Mouse (Mus musculus) myocyte (in vitro differentiated cells): ENCODE measurements around the gene Tfap2e. TPM values are rescaled to one million over a fixed set of nuclear protein-coding genes. Genes with fewer than 3 reads are reported as not detected.

Source experiments
- H3K27me3 ChIP-seq: one replicate; pipeline ENCODE4 v1.6.1; 2011; ENCODE audit not compliant: control insufficient read depth, insufficient read depth, insufficient read length
- H3K36me3 ChIP-seq: one replicate; pipeline ENCODE4 v1.6.1; 2011; ENCODE audit not compliant: control insufficient read depth, insufficient read depth
- H3K4me2 ChIP-seq: one replicate; pipeline ENCODE4 v1.6.1; 2011; ENCODE audit warnings: low read depth, control low read depth
- H3K4me3 ChIP-seq: one replicate; pipeline ENCODE4 v1.5.1; 2011; ENCODE audit warnings: mild to moderate bottlenecking, control low read depth, moderate library complexity
- H3K79me2 ChIP-seq: one replicate; pipeline ENCODE4 v1.6.1; 2011; ENCODE audit not compliant: control insufficient read depth, insufficient read depth
- H3ac ChIP-seq: one replicate; pipeline ENCODE4 v1.6.1; 2011; ENCODE audit not compliant: control insufficient read depth, insufficient read length
- CEBPB ChIP-seq: IDR thresholded peaks from 2 replicates; pipeline ENCODE4 v1.6.1; 2011; ENCODE audit warnings: mild to moderate bottlenecking, moderate library complexity; ENCODE audit not compliant: poor library complexity, insufficient read depth, severe bottlenecking
- E2F4 ChIP-seq: IDR thresholded peaks from one replicate; pipeline ENCODE4 v1.6.1; 2011; ENCODE audit warnings: mild to moderate bottlenecking, control low read depth, moderate library complexity; ENCODE audit not compliant: insufficient read depth
- MAX ChIP-seq: IDR thresholded peaks from one replicate; pipeline ENCODE4 v1.6.1; 2011; ENCODE audit warnings: low read depth, mild to moderate bottlenecking, control low read depth
- MYOD1 ChIP-seq, 3 experiments: IDR thresholded peaks; one replicate each; pipeline ENCODE4 v1.6.1; 2011; ENCODE audit warnings: control low read depth in 2 of 3, low read depth in 2 of 3, mild to moderate bottlenecking in 2 of 3, moderate library complexity in 1 of 3; ENCODE audit not compliant: insufficient read length in 2 of 3, control insufficient read depth in 1 of 3
- MYOG ChIP-seq, 3 experiments: IDR thresholded peaks; one replicate each; pipeline ENCODE4 v1.6.1; 2011; ENCODE audit warnings: control low read depth in 2 of 3, low read depth in 2 of 3, mild to moderate bottlenecking in 2 of 3; ENCODE audit not compliant: insufficient read length in 2 of 3, control insufficient read depth in 1 of 3, insufficient read depth in 1 of 3
- POLR2A ChIP-seq: IDR thresholded peaks from one replicate; pipeline ENCODE4 v1.6.1; 2011; ENCODE audit warnings: low read depth, mild to moderate bottlenecking, control low read depth, moderate library complexity; ENCODE audit not compliant: insufficient read length
- POLR2AphosphoS2 ChIP-seq: IDR thresholded peaks from one replicate; pipeline ENCODE4 v1.6.1; 2011; ENCODE audit warnings: low read depth, control low read depth; ENCODE audit not compliant: insufficient read length
- REST ChIP-seq: IDR thresholded peaks from one replicate; pipeline ENCODE4 v1.6.1; 2011; ENCODE audit warnings: mild to moderate bottlenecking, control low read depth, moderate library complexity; ENCODE audit not compliant: insufficient read depth, insufficient read length
- SRF ChIP-seq: IDR thresholded peaks from one replicate; pipeline ENCODE4 v1.6.1; 2011; ENCODE audit warnings: low read depth; ENCODE audit not compliant: control insufficient read depth, insufficient read length
- TCF12 ChIP-seq: IDR thresholded peaks from one replicate; pipeline ENCODE4 v1.6.1; 2011; ENCODE audit warnings: mild to moderate bottlenecking, control low read depth; ENCODE audit not compliant: poor library complexity, insufficient read depth, severe bottlenecking
- TCF3 ChIP-seq: IDR thresholded peaks from one replicate; pipeline ENCODE4 v1.6.1; 2011; ENCODE audit warnings: low read depth, control low read depth; ENCODE audit not compliant: insufficient read length
- USF1 ChIP-seq: IDR thresholded peaks from one replicate; pipeline ENCODE4 v1.6.1; 2011; ENCODE audit warnings: low read depth, mild to moderate bottlenecking, control low read depth, moderate library complexity
- polyA plus RNA-seq: library from polyadenylated mRNA; unstranded; fragments of >200 nt; fragmentation: generic; extraction: Trizol; gene quantifications from one replicate; pipeline ENCODE4 v1.2.1, GENCODE M21; 2012; ENCODE audit warnings: missing spikeins

Tfap2e gene
- polyA plus RNA-seq, 1 experiment = 0.02 TPM

- Histone ChIP-seq H3K4me3 (no peak overlapping the region), H3K36me3 (peaks cover 24% of the 10 kb centered on the region), H3K79me2 (peaks cover under 1% of the 10 kb centered on the region), H3ac (no peak overlapping the region), H3K27me3 (no peaks in the 10 kb centered on the region), H3K4me2 (no peak overlapping the region)
- TF ChIP-seq REST (no peak), MYOD1 (IDR thresholded peaks at IDR 0.05; ENCODE audit: control insufficient read depth in 1 of 3, insufficient read length in 2 of 3, low read depth in 2 of 3) (no peak), MAX (no peak), CEBPB (no peak), SRF (no peak), TCF3 (no peak), POLR2A (no peak), E2F4 (no peak), TCF12 (no peak), POLR2AphosphoS2 (no peak), USF1 (no peak), MYOG (IDR thresholded peaks at IDR 0.05; ENCODE audit: control insufficient read depth in 1 of 3, insufficient read depth in 1 of 3, insufficient read length in 2 of 3, low read depth in 2 of 3) (no peak)
Observed at GRCm38 (mm10) chr4:126756766-126757165, 20.7 kb upstream of the Tfap2e start.

- no peak for TF ChIP-seq USF1
- no peak for TF ChIP-seq E2F4
- no peak for TF ChIP-seq MAX
- no peak for TF ChIP-seq POLR2AphosphoS2
- no peak for TF ChIP-seq MYOG (IDR thresholded peaks at IDR 0.05; ENCODE audit: control insufficient read depth in 1 of 3, insufficient read depth in 1 of 3, insufficient read length in 2 of 3, low read depth in 2 of 3)
- TF ChIP-seq TCF3 = no peak
- TF ChIP-seq REST = no peak
- no peak for TF ChIP-seq CEBPB
- TF ChIP-seq TCF12 = no peak
- TF ChIP-seq SRF = no peak
- no peak for TF ChIP-seq MYOD1 (IDR thresholded peaks at IDR 0.05; ENCODE audit: control insufficient read depth in 1 of 3, insufficient read length in 2 of 3, low read depth in 2 of 3)
- peaks cover 4% of the 10 kb centered on the region for H3K79me2 ChIP-seq
- peak overlapping the region; percentile 95 for H3K4me2 ChIP-seq
- H3ac ChIP-seq = no peak overlapping the region
- H3K27me3 ChIP-seq = no peaks in the 10 kb centered on the region
- peaks cover 12% of the 10 kb centered on the region for H3K36me3 ChIP-seq
- H3K4me3 ChIP-seq = peak overlapping the region; percentile 81
Observed at GRCm38 (mm10) chr4:126754736-126755374, 18.8 kb upstream of the Tfap2e start.

- peaks cover 4% of the 10 kb centered on the region for H3K79me2 ChIP-seq
- no peak for TF ChIP-seq POLR2A
- no peak for TF ChIP-seq POLR2AphosphoS2
- no peak for TF ChIP-seq MYOG (IDR thresholded peaks at IDR 0.05; ENCODE audit: control insufficient read depth in 1 of 3, insufficient read depth in 1 of 3, insufficient read length in 2 of 3, low read depth in 2 of 3)
- TF ChIP-seq USF1 = no peak
- no peak for TF ChIP-seq TCF3
- TF ChIP-seq TCF12 = no peak
- TF ChIP-seq REST = no peak
- no peak for TF ChIP-seq E2F4
- TF ChIP-seq MAX = no peak
- no peak for TF ChIP-seq CEBPB
- peaks cover 6% of the 10 kb centered on the region for H3K36me3 ChIP-seq
- no peaks in the 10 kb centered on the region for H3K27me3 ChIP-seq
- peak overlapping the region; percentile 95 for H3K4me2 ChIP-seq
- peak overlapping the region; percentile 81 for H3K4me3 ChIP-seq
- peak overlapping the region; percentile 47 for H3ac ChIP-seq
Observed at GRCm38 (mm10) chr4:126754231-126754611, 18.2 kb upstream of the Tfap2e start.

GRCm38 (mm10) chr4:126753268-126754230 is 17.5 kb upstream of the Tfap2e start, which contains the start of the genes Ncdn and AU040320:
Ncdn (minus strand) TSS chr4:126753438.
AU040320 (plus strand) TSS chr4:126753544.
- H3K27me3 ChIP-seq = no peaks in the 10 kb centered on the region
- peak within 1 kb of the TSS; percentile 47 for H3ac ChIP-seq
- H3K4me3 ChIP-seq = peak within 1 kb of the TSS; percentile 81
- peak within 1 kb of the TSS; percentile 95 for H3K4me2 ChIP-seq
- peaks cover 5% of the 10 kb centered on the region for H3K36me3 ChIP-seq
- H3K79me2 ChIP-seq = peaks cover 4% of the 10 kb centered on the region
- TF ChIP-seq POLR2A = peak; percentile 94
- no peak for TF ChIP-seq USF1
- TF ChIP-seq E2F4 = no peak
- TF ChIP-seq POLR2AphosphoS2 = peak; percentile 89
- peak; percentile 75 for TF ChIP-seq REST
- no peak for TF ChIP-seq CEBPB
- peak; percentile 22 for TF ChIP-seq SRF
- no peak for TF ChIP-seq MYOG (IDR thresholded peaks at IDR 0.05; ENCODE audit: control insufficient read depth in 1 of 3, insufficient read depth in 1 of 3, insufficient read length in 2 of 3, low read depth in 2 of 3)
- no peak for TF ChIP-seq MYOD1 (IDR thresholded peaks at IDR 0.05; ENCODE audit: control insufficient read depth in 1 of 3, insufficient read length in 2 of 3, low read depth in 2 of 3)
- TF ChIP-seq TCF12 = no peak
- no peak for TF ChIP-seq MAX
- no peak for TF ChIP-seq TCF3
